Mouse (Mus musculus): ENCODE measurements around the gene Garem2. TPM values are rescaled to one million over a fixed set of nuclear protein-coding genes. Genes with fewer than 3 reads are reported as not detected.
A peak's percentile ranks its signal among the peaks of the same experiment; 100 is the strongest.

Garem2 gene
- polyA plus RNA-seq, 1 experiment, result not detected

- H3K4me1 ChIP-seq (ENCODE audit: control insufficient read depth), result peaks cover 28% of the 10 kb centered on the region
- H3K4me3 ChIP-seq (replicated peaks), result peak overlapping the region; percentile 100
- H3K27me3 ChIP-seq (ENCODE audit: control insufficient read depth), result no peaks in the 10 kb centered on the region
- peaks cover 12% of the 10 kb centered on the region for H3K36me3 ChIP-seq (ENCODE audit: control insufficient read depth)
- H3K9me3 ChIP-seq (ENCODE audit: control insufficient read depth, low read length), result no peaks in the 10 kb centered on the region
- no peak for TF ChIP-seq TAL1 (IDR thresholded peaks at IDR 0.05; ENCODE audit: low read length)
- TF ChIP-seq GATA1 (IDR thresholded peaks at IDR 0.05; ENCODE audit: low read length), result no peak
These were observed 49.1 kb downstream of the Garem2 start for GRCm38 (mm10) chr5:30154013-30154412.

- H3K4me1 ChIP-seq (ENCODE audit: control insufficient read depth), result peaks cover 29% of the 10 kb centered on the region
- H3K36me3 ChIP-seq (ENCODE audit: control insufficient read depth), result peaks cover 12% of the 10 kb centered on the region
- H3K4me3 ChIP-seq (replicated peaks), result peak within 1 kb of the TSS; percentile 100
- no peaks in the 10 kb centered on the region for H3K9me3 ChIP-seq (ENCODE audit: control insufficient read depth, low read length)
- TF ChIP-seq GATA1 (IDR thresholded peaks at IDR 0.05; ENCODE audit: low read length) (no peak), TAL1 (IDR thresholded peaks at IDR 0.05; ENCODE audit: low read length) (no peak)
- H3K27me3 ChIP-seq (ENCODE audit: control insufficient read depth), result no peaks in the 10 kb centered on the region
These were observed 49.8 kb downstream of the Garem2 start, which contains the start of the genes Hadha and Hadhb for GRCm38 (mm10) chr5:30154474-30155394. Gene Hadha (minus strand): TSS chr5:30155162. Gene Hadhb (plus strand): TSS chr5:30155248.

DNA sequence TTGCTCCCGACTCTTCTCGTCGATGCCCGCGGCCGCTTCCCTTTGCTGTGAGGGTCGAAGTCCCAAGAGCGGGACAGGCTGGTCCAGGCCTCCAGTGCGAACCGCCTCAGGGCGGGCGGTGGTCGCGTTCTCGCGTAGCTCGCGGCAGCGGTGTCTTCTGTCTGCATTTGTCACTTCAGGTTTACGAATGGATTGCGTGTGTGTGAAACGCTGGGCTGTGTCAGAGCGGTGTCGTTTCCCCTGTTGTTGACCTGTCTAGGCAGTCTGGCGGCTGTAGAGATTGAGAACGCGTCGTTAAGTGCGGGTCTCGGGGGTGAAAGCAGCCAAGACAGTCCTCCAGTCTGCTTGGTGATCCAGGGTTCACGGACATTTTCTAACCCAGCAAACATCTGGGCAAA is 50.4 kb downstream of the Garem2 start:
- Histone ChIP-seq H3K36me3 (ENCODE audit: control insufficient read depth) (peaks cover 12% of the 10 kb centered on the region), H3K4me3 (replicated peaks) (peak overlapping the region; percentile 100), H3K27me3 (ENCODE audit: control insufficient read depth) (no peaks in the 10 kb centered on the region), H3K4me1 (ENCODE audit: control insufficient read depth) (peaks cover 30% of the 10 kb centered on the region), H3K9me3 (ENCODE audit: control insufficient read depth, low read length) (no peaks in the 10 kb centered on the region)
- TF ChIP-seq GATA1 (IDR thresholded peaks at IDR 0.05; ENCODE audit: low read length) (no peak), TAL1 (IDR thresholded peaks at IDR 0.05; ENCODE audit: low read length) (no peak)

DNA sequence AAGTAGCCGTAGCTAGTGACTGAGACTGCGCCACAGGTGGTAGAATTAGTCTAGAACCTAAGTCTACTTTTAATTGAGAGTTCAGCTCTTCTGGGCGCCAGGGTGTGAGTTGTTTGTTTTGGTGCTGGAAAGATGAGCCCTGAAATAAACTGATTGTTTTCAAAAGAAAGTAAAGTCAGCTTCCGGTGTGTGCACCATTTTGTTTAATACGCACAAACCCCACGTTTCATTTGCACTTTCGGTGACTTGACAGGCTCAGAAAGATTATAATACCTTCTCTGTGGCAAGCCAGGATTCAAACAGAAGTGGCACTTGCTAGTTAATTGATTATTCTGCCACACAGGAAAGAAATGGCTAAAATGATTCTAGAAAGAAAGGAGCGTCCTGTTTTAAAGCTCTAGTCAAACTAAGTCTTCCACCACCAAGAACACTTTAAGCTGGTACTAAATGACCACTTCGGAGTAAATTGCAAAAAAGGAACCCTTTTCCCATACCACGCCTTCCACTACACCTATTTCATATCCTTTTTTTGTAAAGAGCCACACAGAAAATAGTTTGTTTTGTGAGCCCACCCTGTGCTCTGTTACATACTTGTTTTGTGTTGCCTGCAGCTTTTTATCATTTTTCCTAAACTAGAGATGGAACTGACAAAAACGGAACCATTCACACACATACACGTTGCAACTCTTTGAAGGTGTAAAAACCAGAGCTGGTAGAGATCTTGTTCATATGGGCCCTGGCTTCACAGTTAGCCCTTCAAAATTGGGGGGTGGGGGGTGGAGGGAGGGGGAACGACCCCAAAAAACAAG is 51.1 kb downstream of the Garem2 start:
- peak overlapping the region; percentile 100 for H3K4me3 ChIP-seq (replicated peaks)
- peaks cover 18% of the 10 kb centered on the region for H3K36me3 ChIP-seq (ENCODE audit: control insufficient read depth)
- TF ChIP-seq TAL1 (IDR thresholded peaks at IDR 0.05; ENCODE audit: low read length) (no peak), GATA1 (IDR thresholded peaks at IDR 0.05; ENCODE audit: low read length) (no peak)
- no peaks in the 10 kb centered on the region for H3K9me3 ChIP-seq (ENCODE audit: control insufficient read depth, low read length)
- H3K4me1 ChIP-seq (ENCODE audit: control insufficient read depth), result peaks cover 32% of the 10 kb centered on the region
- H3K27me3 ChIP-seq (ENCODE audit: control insufficient read depth), result no peaks in the 10 kb centered on the region

- H3K4me3 ChIP-seq (replicated peaks), result no peak overlapping the region
- H3K36me3 ChIP-seq (ENCODE audit: control insufficient read depth), result peaks cover 29% of the 10 kb centered on the region
- no peaks in the 10 kb centered on the region for H3K9me3 ChIP-seq (ENCODE audit: control insufficient read depth, low read length)
- no peaks in the 10 kb centered on the region for H3K27me3 ChIP-seq (ENCODE audit: control insufficient read depth)
- H3K4me1 ChIP-seq (ENCODE audit: control insufficient read depth), result peaks cover 17% of the 10 kb centered on the region
- TF ChIP-seq GATA1 (IDR thresholded peaks at IDR 0.05; ENCODE audit: low read length) (no peak), TAL1 (IDR thresholded peaks at IDR 0.05; ENCODE audit: low read length) (no peak)
These were observed 54.6 kb downstream of the Garem2 start for GRCm38 (mm10) chr5:30159601-30160000.

DNA sequence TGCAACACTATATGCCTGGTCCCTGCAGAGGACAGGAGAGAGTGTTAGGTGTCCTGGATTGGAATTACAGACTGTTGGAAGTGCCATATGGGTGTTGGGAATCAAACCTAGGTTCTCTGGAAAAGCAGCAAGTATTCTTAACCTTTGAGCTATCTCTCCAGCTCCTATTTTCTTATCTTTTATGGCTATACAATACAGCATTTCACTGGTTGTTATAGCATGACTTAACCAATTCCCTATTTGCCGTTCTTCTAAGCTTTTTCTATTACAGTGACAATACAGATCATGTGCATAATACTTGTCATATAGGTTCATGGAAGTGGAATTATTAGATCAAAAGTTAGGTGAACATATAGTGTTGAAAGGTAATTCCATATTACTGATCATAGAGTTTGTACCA is 56.9 kb downstream of the Garem2 start:
- H3K4me3 ChIP-seq (replicated peaks), result no peak overlapping the region
- no peaks in the 10 kb centered on the region for H3K9me3 ChIP-seq (ENCODE audit: control insufficient read depth, low read length)
- peaks cover 48% of the 10 kb centered on the region for H3K36me3 ChIP-seq (ENCODE audit: control insufficient read depth)
- TF ChIP-seq GATA1 (IDR thresholded peaks at IDR 0.05; ENCODE audit: low read length) (no peak), TAL1 (IDR thresholded peaks at IDR 0.05; ENCODE audit: low read length) (no peak)
- H3K4me1 ChIP-seq (ENCODE audit: control insufficient read depth), result peaks cover 9% of the 10 kb centered on the region
- H3K27me3 ChIP-seq (ENCODE audit: control insufficient read depth), result no peaks in the 10 kb centered on the region

- H3K27me3 ChIP-seq (ENCODE audit: control insufficient read depth), result no peaks in the 10 kb centered on the region
- H3K4me3 ChIP-seq (replicated peaks), result no peak overlapping the region
- peaks cover 4% of the 10 kb centered on the region; the same call in 1 of the 2 replicates for H3K4me1 ChIP-seq (ENCODE audit: control insufficient read depth)
- H3K9me3 ChIP-seq (ENCODE audit: control insufficient read depth, low read length), result no peaks in the 10 kb centered on the region
- TF ChIP-seq GATA1 (IDR thresholded peaks at IDR 0.05; ENCODE audit: low read length) (no peak), TAL1 (IDR thresholded peaks at IDR 0.05; ENCODE audit: low read length) (no peak)
- H3K36me3 ChIP-seq (ENCODE audit: control insufficient read depth), result peaks cover 49% of the 10 kb centered on the region
These were observed 57.4 kb downstream of the Garem2 start for GRCm38 (mm10) chr5:30162339-30162738.

DNA sequence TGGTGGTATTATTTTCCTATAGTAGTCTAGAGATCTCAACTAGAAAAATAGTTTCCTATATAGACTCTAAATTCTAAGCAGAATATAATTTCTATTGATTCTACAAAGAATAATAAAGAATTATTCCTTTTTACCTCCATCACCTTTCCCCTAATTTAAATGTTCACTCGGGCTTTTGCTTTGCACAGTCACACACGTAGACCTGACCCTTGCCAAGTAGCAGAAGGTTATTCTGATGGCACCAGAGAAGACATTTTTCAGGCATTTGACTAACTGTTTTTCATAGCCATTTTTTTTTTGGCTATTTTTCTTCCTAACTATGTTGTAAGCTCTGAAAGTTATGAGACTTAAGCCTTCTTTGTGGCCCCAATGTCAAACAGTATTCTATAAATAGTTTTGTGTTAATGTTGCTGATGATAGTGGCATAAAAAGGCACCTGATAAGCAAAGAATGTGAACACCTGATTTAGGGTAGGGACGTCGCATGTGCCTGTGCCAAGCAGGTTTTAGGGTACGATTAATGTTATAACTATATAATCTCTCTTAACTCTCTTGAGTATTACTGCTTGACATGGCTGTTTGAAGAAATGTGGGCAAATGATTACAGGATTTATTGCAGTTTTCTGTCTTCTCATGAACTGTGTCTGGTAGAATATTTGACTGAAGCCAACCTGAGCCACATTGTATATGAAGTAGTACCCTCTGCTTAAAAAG is 60.4 kb downstream of the Garem2 start:
- H3K9me3 ChIP-seq (ENCODE audit: control insufficient read depth, low read length), result no peaks in the 10 kb centered on the region
- H3K27me3 ChIP-seq (ENCODE audit: control insufficient read depth), result no peaks in the 10 kb centered on the region
- no peak for TF ChIP-seq GATA1 (IDR thresholded peaks at IDR 0.05; ENCODE audit: low read length)
- TF ChIP-seq TAL1 (IDR thresholded peaks at IDR 0.05; ENCODE audit: low read length), result no peak
- H3K4me3 ChIP-seq (replicated peaks), result no peak overlapping the region
- peaks cover 68% of the 10 kb centered on the region for H3K36me3 ChIP-seq (ENCODE audit: control insufficient read depth)
- 0 out of 2 replicates have a peak, but pooled peaks cover 2% of the 10 kb centered on the region for H3K4me1 ChIP-seq (ENCODE audit: control insufficient read depth)

Other genes starting within 250 kb of the Garem2 start
- 0.02 and 0.14 TPM in 2 replicates for gene Il6, start 92.0 kb upstream of the Garem2 start, polyA plus RNA-seq (2012)
- gene Tyms, start 31.5 kb upstream of the Garem2 start, polyA plus RNA-seq (2012), result 9.5 and 11.7 TPM in 2 replicates
- gene 3110082J24Rik, start 925 bp downstream of the Garem2 start, polyA plus RNA-seq (2012), result not detected in 2 replicates
- gene Hadha, start 50.0 kb downstream of the Garem2 start, polyA plus RNA-seq (2012), result 3.3 and 6.4 TPM in 2 replicates
- gene Hadhb, start 50.1 kb downstream of the Garem2 start, polyA plus RNA-seq (2012), result 2.8 and 4.6 TPM in 2 replicates
- gene Adgrf3, start 100.6 kb downstream of the Garem2 start, polyA plus RNA-seq (2012), result not detected in 2 replicates
- 0.07 and 0.12 TPM in 2 replicates for gene Selenoi, start 127.4 kb downstream of the Garem2 start, polyA plus RNA-seq (2012)
- gene Drc1, start 176.2 kb downstream of the Garem2 start, polyA plus RNA-seq (2012), result not detected in 2 replicates